Mouse (Mus musculus) ES-Bruce4 (cell line): ENCODE data around the gene Shox2.

ENCODE experiments used
- EP300 ChIP-seq: IDR thresholded peaks from 2 replicates; pipeline ENCODE4 v1.6.1; 2011; ENCODE audit warnings: low read depth, low read length; ENCODE audit not compliant: insufficient read depth
- POLR2A ChIP-seq: IDR thresholded peaks from one replicate; pipeline ENCODE4 v1.8.1; 2011; ENCODE audit warnings: low read length; ENCODE audit not compliant: insufficient read depth

DNA sequence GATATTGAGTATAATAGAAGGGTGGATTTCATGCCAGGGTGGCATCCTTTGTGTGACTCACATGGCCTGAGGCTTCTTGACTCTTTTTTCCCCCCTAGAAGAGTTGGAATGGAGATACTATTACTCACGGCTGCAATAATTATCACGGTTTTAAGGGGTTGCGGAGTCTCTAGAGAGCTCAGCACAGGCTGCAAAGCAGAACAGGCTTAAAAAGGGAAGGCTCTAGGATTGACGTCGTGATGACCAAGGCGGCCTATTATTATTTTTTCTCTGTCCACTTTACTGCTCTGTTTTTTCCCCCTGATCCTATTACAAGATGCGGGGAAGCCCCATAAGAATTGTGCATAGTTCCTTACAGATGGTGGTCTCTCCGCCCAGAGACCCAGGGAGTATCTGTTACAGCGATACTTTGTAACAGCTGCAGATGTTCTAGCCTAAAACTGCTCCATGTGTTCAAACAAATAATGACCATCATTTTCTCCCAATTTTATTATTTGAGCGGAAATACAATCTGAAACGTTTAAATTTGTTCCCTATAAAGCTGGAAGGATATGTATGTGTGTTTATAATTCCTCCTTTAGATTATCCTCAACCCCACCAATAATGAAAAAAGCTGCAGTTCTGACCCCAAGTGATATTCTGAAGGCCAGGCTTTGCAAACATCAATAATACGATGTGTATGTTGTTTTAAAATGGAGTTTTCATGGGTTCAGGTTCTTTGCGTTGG is 4.5 kb downstream of the Shox2 start:
- TF ChIP-seq EP300 = no peak
- no peak for TF ChIP-seq POLR2A
